Mouse (Mus musculus): Measurements from ENCODE around the gene Alkbh1.
A peak's percentile ranks its signal among the peaks of the same experiment; 100 is the strongest.

Alkbh1 gene

GRCm38 (mm10) chr12:87424516-87424915, 19.3 kb downstream of the Alkbh1 start:
- TF ChIP-seq GATA4 (IDR thresholded peaks at IDR 0.05; ENCODE audit: insufficient replicate concordance, low read length), result no peak

GRCm38 (mm10) chr12:87423700-87424099, 20.1 kb downstream of the Alkbh1 start:
- no peak for TF ChIP-seq GATA4 (IDR thresholded peaks at IDR 0.05; ENCODE audit: insufficient replicate concordance, low read length)

- no peak for TF ChIP-seq GATA4 (IDR thresholded peaks at IDR 0.05; ENCODE audit: insufficient replicate concordance, low read length)
These were observed 21.9 kb downstream of the Alkbh1 start for GRCm38 (mm10) chr12:87421708-87422507.

GRCm38 (mm10) chr12:87419974-87420485, 23.8 kb downstream of the Alkbh1 start:
- TF ChIP-seq GATA4 (IDR thresholded peaks at IDR 0.05; ENCODE audit: insufficient replicate concordance, low read length), result no peak

- no peak for TF ChIP-seq GATA4 (IDR thresholded peaks at IDR 0.05; ENCODE audit: insufficient replicate concordance, low read length)
These were observed 24.9 kb downstream of the Alkbh1 start for GRCm38 (mm10) chr12:87418921-87419320.

- no peak for TF ChIP-seq GATA4 (IDR thresholded peaks at IDR 0.05; ENCODE audit: insufficient replicate concordance, low read length)
These were observed 27.1 kb downstream of the Alkbh1 start for GRCm38 (mm10) chr12:87416690-87417089.

GRCm38 (mm10) chr12:87415358-87415757, 28.5 kb downstream of the Alkbh1 start:
- no peak for TF ChIP-seq GATA4 (IDR thresholded peaks at IDR 0.05; ENCODE audit: insufficient replicate concordance, low read length)

GRCm38 (mm10) chr12:87413179-87413790, 30.5 kb downstream of the Alkbh1 start:
- TF ChIP-seq GATA4 (IDR thresholded peaks at IDR 0.05; ENCODE audit: insufficient replicate concordance, low read length), result no peak

GRCm38 (mm10) chr12:87410999-87411398, 32.8 kb downstream of the Alkbh1 start:
- no peak for TF ChIP-seq GATA4 (IDR thresholded peaks at IDR 0.05; ENCODE audit: insufficient replicate concordance, low read length)

- no peak for TF ChIP-seq GATA4 (IDR thresholded peaks at IDR 0.05; ENCODE audit: insufficient replicate concordance, low read length)
These were observed 34.7 kb downstream of the Alkbh1 start for GRCm38 (mm10) chr12:87409123-87409522.

GRCm38 (mm10) chr12:87407869-87408605, 35.8 kb downstream of the Alkbh1 start:
- TF ChIP-seq GATA4 (IDR thresholded peaks at IDR 0.05; ENCODE audit: insufficient replicate concordance, low read length), result 0 out of 2 replicates have a peak, but pooled peaks have one; percentile 21

GRCm38 (mm10) chr12:87405721-87406120, 38.1 kb downstream of the Alkbh1 start:
- TF ChIP-seq GATA4 (IDR thresholded peaks at IDR 0.05; ENCODE audit: insufficient replicate concordance, low read length), result no peak

GRCm38 (mm10) chr12:87405165-87405564, 38.7 kb downstream of the Alkbh1 start:
- TF ChIP-seq GATA4 (IDR thresholded peaks at IDR 0.05; ENCODE audit: insufficient replicate concordance, low read length), result no peak

- TF ChIP-seq GATA4 (IDR thresholded peaks at IDR 0.05; ENCODE audit: insufficient replicate concordance, low read length), result no peak
These were observed 41.9 kb downstream of the Alkbh1 start for GRCm38 (mm10) chr12:87401883-87402282.

GRCm38 (mm10) chr12:87399119-87399819, 44.5 kb downstream of the Alkbh1 start:
- no peak for TF ChIP-seq GATA4 (IDR thresholded peaks at IDR 0.05; ENCODE audit: insufficient replicate concordance, low read length)

All from liver, adult (tissue).